Mouse (Mus musculus): ENCODE measurements around the gene Per2. TPM values are rescaled to one million over a fixed set of nuclear protein-coding genes. Genes with fewer than 3 reads are reported as not detected.

Per2 gene
- polyA plus RNA-seq, 1 experiment = 0.05 TPM

- H3K9me3 ChIP-seq (ENCODE audit: control insufficient read depth, low read length) = no peaks in the 10 kb centered on the region
- peak overlapping the region; percentile 85 for H3K4me3 ChIP-seq (replicated peaks)
- peaks cover 36% of the 10 kb centered on the region for H3K4me1 ChIP-seq (ENCODE audit: control insufficient read depth)
- TF ChIP-seq TAL1 (IDR thresholded peaks at IDR 0.05; ENCODE audit: low read length) = no peak
- no peak for TF ChIP-seq GATA1 (IDR thresholded peaks at IDR 0.05; ENCODE audit: low read length)
- H3K27me3 ChIP-seq (ENCODE audit: control insufficient read depth) = peaks cover 4% of the 10 kb centered on the region
- peaks cover 48% of the 10 kb centered on the region for H3K36me3 ChIP-seq (ENCODE audit: control insufficient read depth)
Measured at GRCm38 (mm10) chr1:91397927-91398259, 61.2 kb downstream of the Per2 start.

GRCm38 (mm10) chr1:91390369-91390768, 68.8 kb downstream of the Per2 start:
- TF ChIP-seq TAL1 (IDR thresholded peaks at IDR 0.05; ENCODE audit: low read length) (no peak), GATA1 (IDR thresholded peaks at IDR 0.05; ENCODE audit: low read length) (no peak)
- Histone ChIP-seq H3K36me3 (ENCODE audit: control insufficient read depth) (peaks cover 97% of the 10 kb centered on the region), H3K9me3 (ENCODE audit: control insufficient read depth, low read length) (no peaks in the 10 kb centered on the region), H3K27me3 (ENCODE audit: control insufficient read depth) (no peaks in the 10 kb centered on the region), H3K4me1 (ENCODE audit: control insufficient read depth) (peaks cover 7% of the 10 kb centered on the region), H3K4me3 (replicated peaks) (no peak overlapping the region)

DNA sequence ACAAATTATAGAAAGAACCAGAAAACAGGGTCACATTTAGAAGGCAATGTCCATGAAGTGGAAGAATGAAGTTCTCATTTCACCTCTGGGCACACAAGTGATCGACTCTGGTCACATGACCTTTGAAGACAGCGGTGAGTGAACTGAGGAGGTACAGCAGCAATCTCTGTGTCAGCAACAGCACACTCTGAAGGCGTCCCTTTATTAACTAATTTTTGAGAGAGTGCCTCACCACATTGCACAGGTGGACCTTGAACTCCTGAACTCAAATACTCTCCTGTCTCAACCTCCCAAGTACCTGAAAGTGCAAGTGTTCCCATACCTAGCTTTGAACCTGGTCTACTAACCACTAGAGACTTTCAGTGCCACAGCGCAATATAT, 78.0 kb downstream of the Per2 start:
- Histone ChIP-seq H3K4me3 (replicated peaks) (no peak overlapping the region), H3K4me1 (ENCODE audit: control insufficient read depth) (peaks cover 3% of the 10 kb centered on the region; the same call in 1 of the 2 replicates), H3K27me3 (ENCODE audit: control insufficient read depth) (no peaks in the 10 kb centered on the region), H3K36me3 (ENCODE audit: control insufficient read depth) (peaks cover 95% of the 10 kb centered on the region), H3K9me3 (ENCODE audit: control insufficient read depth, low read length) (no peaks in the 10 kb centered on the region)
- TF ChIP-seq TAL1 (IDR thresholded peaks at IDR 0.05; ENCODE audit: low read length) (no peak), GATA1 (IDR thresholded peaks at IDR 0.05; ENCODE audit: low read length) (no peak)

GRCm38 (mm10) chr1:91380453-91381090, 78.6 kb downstream of the Per2 start:
- TF ChIP-seq TAL1 (IDR thresholded peaks at IDR 0.05; ENCODE audit: low read length) (no peak), GATA1 (IDR thresholded peaks at IDR 0.05; ENCODE audit: low read length) (no peak)
- peaks cover 96% of the 10 kb centered on the region for H3K36me3 ChIP-seq (ENCODE audit: control insufficient read depth)
- peaks cover 7% of the 10 kb centered on the region for H3K4me1 ChIP-seq (ENCODE audit: control insufficient read depth)
- H3K9me3 ChIP-seq (ENCODE audit: control insufficient read depth, low read length) = no peaks in the 10 kb centered on the region
- no peaks in the 10 kb centered on the region for H3K27me3 ChIP-seq (ENCODE audit: control insufficient read depth)
- no peak overlapping the region for H3K4me3 ChIP-seq (replicated peaks)

GRCm38 (mm10) chr1:91373414-91373835, 85.7 kb downstream of the Per2 start:
- TF ChIP-seq TAL1 (IDR thresholded peaks at IDR 0.05; ENCODE audit: low read length) (peak; percentile 37; the same call in 1 of the 3 replicates), GATA1 (IDR thresholded peaks at IDR 0.05; ENCODE audit: low read length) (peak; percentile 58)
- H3K9me3 ChIP-seq (ENCODE audit: control insufficient read depth, low read length) = no peaks in the 10 kb centered on the region
- no peak overlapping the region for H3K4me3 ChIP-seq (replicated peaks)
- H3K27me3 ChIP-seq (ENCODE audit: control insufficient read depth) = no peaks in the 10 kb centered on the region
- peaks cover 100% of the 10 kb centered on the region for H3K36me3 ChIP-seq (ENCODE audit: control insufficient read depth)
- peaks cover 72% of the 10 kb centered on the region for H3K4me1 ChIP-seq (ENCODE audit: control insufficient read depth)

DNA sequence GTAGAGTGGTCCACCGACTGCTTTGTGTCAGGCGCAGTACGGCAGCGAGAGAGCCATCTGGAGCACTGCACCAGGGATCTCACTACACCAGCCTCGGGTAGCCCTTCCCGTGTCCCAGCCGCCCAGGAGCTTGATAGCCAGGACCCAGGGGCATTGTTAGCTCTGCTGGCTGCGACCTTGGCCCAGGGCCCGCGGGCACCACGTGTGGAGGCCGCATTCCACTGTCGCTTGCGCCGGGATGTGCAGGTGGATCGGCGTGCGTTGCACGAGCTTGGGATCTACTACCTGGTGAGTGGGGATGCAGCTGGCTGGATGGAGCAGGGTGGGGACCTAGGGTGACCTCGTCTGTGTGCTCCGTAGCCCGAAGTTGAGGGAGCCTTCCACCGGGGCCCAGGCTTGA, 89.1 kb downstream of the Per2 start:
- H3K4me1 ChIP-seq (ENCODE audit: control insufficient read depth) = peaks cover 97% of the 10 kb centered on the region
- TF ChIP-seq GATA1 (IDR thresholded peaks at IDR 0.05; ENCODE audit: low read length) = no peak
- TF ChIP-seq TAL1 (IDR thresholded peaks at IDR 0.05; ENCODE audit: low read length) = no peak
- H3K9me3 ChIP-seq (ENCODE audit: control insufficient read depth, low read length) = no peaks in the 10 kb centered on the region
- peaks cover 81% of the 10 kb centered on the region for H3K36me3 ChIP-seq (ENCODE audit: control insufficient read depth)
- H3K4me3 ChIP-seq (replicated peaks) = no peak overlapping the region
- no peaks in the 10 kb centered on the region; the same call in 1 of the 2 replicates for H3K27me3 ChIP-seq (ENCODE audit: control insufficient read depth)

DNA sequence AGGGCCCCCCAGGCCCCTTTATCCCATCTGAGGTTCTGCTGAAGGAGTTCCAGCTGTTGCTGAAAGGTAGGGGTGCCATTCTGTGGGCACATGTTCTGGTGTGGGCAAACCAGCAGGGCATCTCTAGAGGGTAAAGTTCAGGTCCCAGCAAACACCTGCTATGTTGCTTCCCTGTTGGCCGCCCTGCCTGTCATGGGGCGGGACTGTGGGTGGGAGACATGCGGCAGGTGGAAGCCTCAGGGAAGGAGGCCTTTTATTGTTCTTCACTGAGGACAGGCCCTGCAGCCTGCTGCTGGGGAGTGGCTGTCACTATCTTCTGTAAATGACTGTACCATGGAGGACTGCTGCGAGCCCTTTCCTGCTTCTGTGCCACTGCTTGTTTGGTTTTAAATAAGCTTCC, 89.7 kb downstream of the Per2 start:
- peaks cover 74% of the 10 kb centered on the region for H3K36me3 ChIP-seq (ENCODE audit: control insufficient read depth)

DNA sequence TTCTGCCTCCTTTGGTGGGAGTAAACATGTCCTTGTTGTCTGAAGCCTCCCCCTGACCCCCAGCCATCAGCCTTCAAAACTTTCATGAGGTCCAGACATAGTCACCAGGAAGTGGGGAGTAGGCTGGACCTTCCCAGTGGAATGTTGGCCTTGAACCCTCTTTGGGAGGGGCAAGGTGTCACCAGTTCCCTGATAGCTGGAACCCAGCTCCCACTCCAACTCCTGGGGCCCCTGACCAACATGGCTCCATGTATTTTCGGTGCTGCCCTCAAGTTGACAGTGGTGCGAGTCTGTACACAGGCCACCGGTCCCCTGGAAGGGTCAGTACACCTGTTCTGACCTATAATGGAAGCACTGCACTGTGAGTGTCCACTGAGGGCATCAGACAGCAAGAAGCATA, 91.8 kb downstream of the Per2 start:
- Histone ChIP-seq H3K4me3 (replicated peaks) (peak overlapping the region; percentile 84), H3K4me1 (ENCODE audit: control insufficient read depth) (peaks cover 70% of the 10 kb centered on the region), H3K36me3 (ENCODE audit: control insufficient read depth) (peaks cover 53% of the 10 kb centered on the region), H3K9me3 (ENCODE audit: control insufficient read depth, low read length) (peaks cover 6% of the 10 kb centered on the region), H3K27me3 (ENCODE audit: control insufficient read depth) (no peaks in the 10 kb centered on the region; the same call in none of the 2 replicates)
- TF ChIP-seq TAL1 (IDR thresholded peaks at IDR 0.05; ENCODE audit: low read length) = no peak
- no peak for TF ChIP-seq GATA1 (IDR thresholded peaks at IDR 0.05; ENCODE audit: low read length)

More for the DNA sequence above, 89.7 kb downstream of the Per2 start:
- Histone ChIP-seq H3K27me3 (ENCODE audit: control insufficient read depth) (no peaks in the 10 kb centered on the region; the same call in 1 of the 2 replicates), H3K4me3 (replicated peaks) (no peak overlapping the region), H3K9me3 (ENCODE audit: control insufficient read depth, low read length) (peaks cover 4% of the 10 kb centered on the region; the same call in 1 of the 2 replicates), H3K4me1 (ENCODE audit: control insufficient read depth) (peaks cover 91% of the 10 kb centered on the region)
- TF ChIP-seq GATA1 (IDR thresholded peaks at IDR 0.05; ENCODE audit: low read length) (no peak), TAL1 (IDR thresholded peaks at IDR 0.05; ENCODE audit: low read length) (no peak)

DNA sequence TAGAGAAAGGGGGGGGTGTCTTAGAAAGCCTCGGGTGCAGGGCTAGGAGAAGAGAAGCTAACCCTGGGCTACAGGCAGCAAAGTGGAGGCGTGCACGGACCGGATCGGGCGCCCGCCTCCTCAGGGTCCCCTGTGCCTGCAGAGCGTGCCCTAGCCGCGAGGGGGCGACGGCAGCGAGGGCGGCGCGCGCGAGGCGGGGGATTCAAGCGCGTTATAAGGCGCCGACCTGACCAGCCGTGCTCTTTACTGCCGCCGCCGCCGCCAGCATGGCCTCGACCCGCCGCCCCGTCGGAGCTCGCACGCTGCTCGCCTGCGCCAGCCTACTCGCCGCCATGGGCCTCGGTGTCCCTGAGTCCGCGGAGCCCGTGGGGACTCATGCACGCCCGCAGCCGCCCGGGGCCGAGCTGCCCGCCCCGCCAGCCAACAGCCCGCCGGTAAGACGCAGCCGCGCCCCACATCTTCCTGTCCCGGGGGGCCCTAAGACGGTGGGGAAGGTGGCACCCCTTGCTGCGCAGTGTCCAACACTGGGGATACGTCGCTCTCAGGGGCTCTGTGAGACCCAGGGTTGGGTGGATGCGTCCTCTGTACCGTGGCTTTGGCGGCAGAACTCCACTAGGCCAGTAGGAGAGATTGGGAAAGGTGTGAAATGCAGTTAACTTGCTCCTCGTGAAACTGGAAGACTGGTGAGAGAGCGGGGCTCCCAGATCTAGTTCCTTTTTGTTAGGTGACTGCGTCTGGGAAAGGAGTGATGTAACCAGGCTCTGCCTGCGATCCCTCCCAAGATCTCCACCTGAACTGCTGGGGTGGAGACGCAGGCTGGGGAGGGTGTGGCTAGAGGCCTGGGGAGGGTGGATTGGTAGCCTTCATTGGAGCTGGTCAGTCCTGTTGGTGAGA, 92.7 kb downstream of the Per2 start, which contains the start of gene Erfe:
Gene Erfe (plus strand): TSS at position 216 of the 894 bp plus-strand sequence.
- H3K27me3 ChIP-seq (ENCODE audit: control insufficient read depth) = no peaks in the 10 kb centered on the region; the same call in none of the 2 replicates
- H3K9me3 ChIP-seq (ENCODE audit: control insufficient read depth, low read length) = peaks cover 8% of the 10 kb centered on the region
- TF ChIP-seq TAL1 (IDR thresholded peaks at IDR 0.05; ENCODE audit: low read length) = no peak
- TF ChIP-seq GATA1 (IDR thresholded peaks at IDR 0.05; ENCODE audit: low read length) = no peak
- peak within 1 kb of the TSS; percentile 84 for H3K4me3 ChIP-seq (replicated peaks)
- H3K4me1 ChIP-seq (ENCODE audit: control insufficient read depth) = peaks cover 62% of the 10 kb centered on the region
- peaks cover 45% of the 10 kb centered on the region for H3K36me3 ChIP-seq (ENCODE audit: control insufficient read depth)

Other genes starting within 250 kb of the Per2 start
- 3.7 and 3.8 TPM in 2 replicates for gene Ube2f, start 209.0 kb downstream of the Per2 start, polyA plus RNA-seq (2012)
- 2.6 and 3.3 TPM in 2 replicates for gene Scly, start 161.0 kb downstream of the Per2 start, polyA plus RNA-seq (2012)
- gene Espnl, start 137.2 kb downstream of the Per2 start, polyA plus RNA-seq (2012) = 0.01 TPM in 1 of 2 replicates, not detected in the other
- gene Klhl30, start 108.3 kb downstream of the Per2 start, polyA plus RNA-seq (2012) = not detected in 2 replicates
- gene Erfe, start 92.9 kb downstream of the Per2 start, polyA plus RNA-seq (2012) = 2.2 and 2.4 TPM in 2 replicates
- gene Ilkap, start 60.5 kb downstream of the Per2 start, polyA plus RNA-seq (2012) = 5.3 and 6.5 TPM in 2 replicates
- gene Hes6, start 45.3 kb downstream of the Per2 start, polyA plus RNA-seq (2012) = 0.80 and 1.3 TPM in 2 replicates
- 0.40 and 0.45 TPM in 2 replicates for gene Traf3ip1, start 35.3 kb upstream of the Per2 start, polyA plus RNA-seq (2012)
- gene Asb1, start 81.2 kb upstream of the Per2 start, polyA plus RNA-seq (2012) = 0.63 and 3.0 TPM in 2 replicates